Mouse (Mus musculus) kidney, adult 2 months (tissue): ENCODE measurements around the gene Tenm3.

Experiments
- CTCF ChIP-seq: fragments of 200-500 bp; conservative IDR thresholded peaks from 2 replicates; pipeline ENCODE4 v1.5.1; 2011; ENCODE audit warnings: low read depth, mild to moderate bottlenecking, control low read depth, low read length, moderate library complexity, mixed read lengths; ENCODE audit not compliant: insufficient read depth, insufficient read length
- POLR2A ChIP-seq: fragments of 200-500 bp; IDR thresholded peaks from one replicate; pipeline ENCODE4 v1.6.1; 2011; ENCODE audit warnings: low read depth, low read length, control low read depth

- TF ChIP-seq CTCF (no peak), POLR2A (no peak)
Observed at GRCm38 (mm10) chr8:48775531-48776037, 68.2 kb downstream of the Tenm3 start.
